Mouse (Mus musculus): ENCODE results near the gene Zdhhc19. TPM values are rescaled to one million over a fixed set of nuclear protein-coding genes. Genes with fewer than 3 reads are reported as not detected.

Gene Zdhhc19
- total and polyA plus RNA-seq, 2 experiments = not detected

DNA sequence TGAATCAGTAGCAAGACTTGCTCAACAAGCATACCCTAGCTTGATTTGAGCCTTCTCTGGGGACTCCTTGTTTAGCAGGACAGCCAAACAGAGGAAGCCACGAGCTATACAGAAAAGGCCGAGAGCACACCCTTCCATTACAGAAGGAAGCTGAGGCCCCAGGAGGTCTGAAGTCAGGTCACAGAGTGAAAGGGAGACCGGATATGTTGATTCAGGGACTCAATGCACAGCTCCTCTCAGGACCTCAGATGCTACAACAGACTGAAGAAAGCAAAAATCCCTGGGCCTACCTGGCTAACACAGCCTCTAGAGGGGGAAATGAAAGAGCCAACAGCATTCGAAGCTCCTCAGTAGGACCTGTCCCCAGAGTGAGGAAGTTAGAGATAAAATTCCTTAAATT lies 71.2 kb downstream of the Zdhhc19 start:
- 86% methylated on average over 4 of the region's 4 CpGs for WGBS
- TF ChIP-seq CTCF (IDR thresholded peaks at IDR 0.05; ENCODE audit: low read depth, low read length) (no peak), POLR2A (IDR thresholded peaks at IDR 0.05; ENCODE audit: extremely low read depth, insufficient read depth, low read length) (no peak)
- no peak for DNase-seq (ENCODE audit: extremely low read depth, low read depth, low spot score)
- Histone ChIP-seq H3K27me3 (ENCODE audit: control insufficient read depth, insufficient read depth, low read length) (no peaks in the 10 kb centered on the region), H3K4me1 (ENCODE audit: control insufficient read depth, insufficient read depth, low read length) (peaks cover 4% of the 10 kb centered on the region; the same call in 1 of the 2 replicates), H3K36me3 (ENCODE audit: control insufficient read depth, insufficient read depth, low read length) (no peaks in the 10 kb centered on the region), H3K27ac (replicated peaks; ENCODE audit: insufficient read depth, low read depth, low read length) (no peak overlapping the region), H3K79me2 (ENCODE audit: control insufficient read depth, insufficient read depth, low read length) (no peaks in the 10 kb centered on the region), H3K4me3 (ENCODE audit: insufficient read depth, low read depth, low read length) (no peak overlapping the region), H3K9ac (ENCODE audit: low read depth, low read length) (no peak overlapping the region)

DNA sequence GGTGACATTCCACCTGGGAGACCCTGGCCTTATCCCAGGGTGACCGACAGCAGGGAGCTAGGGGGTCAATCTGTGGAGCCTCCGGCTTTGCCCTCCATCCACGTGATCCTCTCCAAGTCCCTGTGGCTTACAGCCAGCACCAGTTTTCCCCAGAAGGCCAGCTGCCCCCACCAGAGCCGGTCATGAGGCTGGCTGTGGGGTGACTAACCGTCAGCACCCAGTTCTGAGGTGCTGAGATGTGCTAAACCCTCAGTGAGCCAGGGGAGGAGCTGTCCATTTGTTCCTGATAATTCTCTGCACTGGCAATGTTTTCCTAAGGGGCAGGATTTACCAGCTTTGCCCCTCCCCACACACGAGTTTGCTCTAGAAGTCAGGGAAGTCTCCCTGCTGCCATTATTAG lies 72.3 kb downstream of the Zdhhc19 start:
- Histone ChIP-seq H3K36me3 (ENCODE audit: control insufficient read depth, insufficient read depth, low read length) (no peaks in the 10 kb centered on the region), H3K4me3 (ENCODE audit: insufficient read depth, low read depth, low read length) (no peak overlapping the region), H3K79me2 (ENCODE audit: control insufficient read depth, insufficient read depth, low read length) (no peaks in the 10 kb centered on the region), H3K9ac (ENCODE audit: low read depth, low read length) (no peak overlapping the region), H3K27ac (replicated peaks; ENCODE audit: insufficient read depth, low read depth, low read length) (no peak overlapping the region), H3K27me3 (ENCODE audit: control insufficient read depth, insufficient read depth, low read length) (no peaks in the 10 kb centered on the region), H3K4me1 (ENCODE audit: control insufficient read depth, insufficient read depth, low read length) (peaks cover 4% of the 10 kb centered on the region; the same call in 1 of the 2 replicates)
- no peak for TF ChIP-seq CTCF (IDR thresholded peaks at IDR 0.05; ENCODE audit: low read depth, low read length)
- TF ChIP-seq POLR2A (IDR thresholded peaks at IDR 0.05; ENCODE audit: extremely low read depth, insufficient read depth, low read length) = no peak
- DNase-seq (ENCODE audit: extremely low read depth, low read depth, low spot score) = no peak
- WGBS = 72% methylated on average over 6 of the region's 6 CpGs

DNA sequence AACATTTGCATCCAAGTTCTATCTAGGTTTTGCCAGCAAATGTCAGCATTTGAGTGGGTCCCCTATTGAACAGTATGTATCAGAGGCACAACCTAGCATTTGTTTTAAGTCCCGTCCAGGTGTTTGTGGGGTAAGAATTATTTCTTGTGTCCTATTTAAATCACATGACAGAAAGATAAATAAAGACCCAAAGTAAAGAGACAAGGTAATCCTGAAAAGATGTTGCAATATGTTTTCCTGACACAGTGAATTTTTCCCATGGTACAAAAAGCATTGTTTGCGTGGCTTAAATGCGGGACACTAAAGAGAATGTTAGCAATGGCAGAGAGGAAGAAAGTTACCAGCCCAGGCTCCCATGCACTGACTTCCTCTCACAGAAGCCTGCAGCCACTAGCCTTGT lies 74.0 kb downstream of the Zdhhc19 start:
- TF ChIP-seq CTCF (IDR thresholded peaks at IDR 0.05; ENCODE audit: low read depth, low read length) = no peak
- TF ChIP-seq POLR2A (IDR thresholded peaks at IDR 0.05; ENCODE audit: extremely low read depth, insufficient read depth, low read length) = no peak
- no peaks in the 10 kb centered on the region for H3K79me2 ChIP-seq (ENCODE audit: control insufficient read depth, insufficient read depth, low read length)
- WGBS = 23% methylated on average over 3 of the region's 3 CpGs
- peak overlapping the region; percentile 52 for H3K9ac ChIP-seq (ENCODE audit: low read depth, low read length)
- no peaks in the 10 kb centered on the region for H3K36me3 ChIP-seq (ENCODE audit: control insufficient read depth, insufficient read depth, low read length)
- H3K4me3 ChIP-seq (ENCODE audit: insufficient read depth, low read depth, low read length) = no peak overlapping the region
- H3K4me1 ChIP-seq (ENCODE audit: control insufficient read depth, insufficient read depth, low read length) = peaks cover 4% of the 10 kb centered on the region; the same call in 1 of the 2 replicates
- peak overlapping the region; percentile 60 for H3K27ac ChIP-seq (replicated peaks; ENCODE audit: insufficient read depth, low read depth, low read length)
- H3K27me3 ChIP-seq (ENCODE audit: control insufficient read depth, insufficient read depth, low read length) = no peaks in the 10 kb centered on the region
- DNase-seq (ENCODE audit: extremely low read depth, low read depth, low spot score) = peak; percentile 86

DNA sequence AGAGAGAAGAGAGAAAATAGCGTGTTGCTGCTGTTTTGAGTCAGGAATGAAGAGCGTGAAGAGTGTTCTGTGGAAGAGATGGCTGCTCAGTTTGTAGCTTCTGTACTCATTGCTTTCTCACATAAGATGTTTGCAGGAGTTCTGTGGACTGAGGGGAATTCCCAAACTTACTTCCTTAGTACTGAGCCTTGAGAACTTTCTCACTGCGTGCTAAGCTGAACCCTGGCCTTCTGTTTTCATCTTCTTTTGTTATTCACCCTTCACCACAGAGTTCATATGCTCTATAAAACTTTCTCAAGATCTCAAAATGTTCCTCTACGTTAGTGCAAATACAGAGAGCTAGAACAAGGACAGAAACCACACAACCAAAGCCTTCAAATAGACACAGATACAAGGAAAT lies 76.5 kb downstream of the Zdhhc19 start:
- H3K27ac ChIP-seq (replicated peaks; ENCODE audit: insufficient read depth, low read depth, low read length) = no peak overlapping the region
- no peaks in the 10 kb centered on the region for H3K36me3 ChIP-seq (ENCODE audit: control insufficient read depth, insufficient read depth, low read length)
- H3K4me3 ChIP-seq (ENCODE audit: insufficient read depth, low read depth, low read length) = no peak overlapping the region
- DNase-seq (ENCODE audit: extremely low read depth, low read depth, low spot score) = no peak
- TF ChIP-seq POLR2A (IDR thresholded peaks at IDR 0.05; ENCODE audit: extremely low read depth, insufficient read depth, low read length) (no peak), CTCF (IDR thresholded peaks at IDR 0.05; ENCODE audit: low read depth, low read length) (no peak)
- H3K4me1 ChIP-seq (ENCODE audit: control insufficient read depth, insufficient read depth, low read length) = peaks cover 4% of the 10 kb centered on the region; the same call in 1 of the 2 replicates
- no peak overlapping the region for H3K9ac ChIP-seq (ENCODE audit: low read depth, low read length)
- H3K27me3 ChIP-seq (ENCODE audit: control insufficient read depth, insufficient read depth, low read length) = no peaks in the 10 kb centered on the region
- 90% methylated on average over 4 of the region's 4 CpGs for WGBS
- no peaks in the 10 kb centered on the region for H3K79me2 ChIP-seq (ENCODE audit: control insufficient read depth, insufficient read depth, low read length)

DNA sequence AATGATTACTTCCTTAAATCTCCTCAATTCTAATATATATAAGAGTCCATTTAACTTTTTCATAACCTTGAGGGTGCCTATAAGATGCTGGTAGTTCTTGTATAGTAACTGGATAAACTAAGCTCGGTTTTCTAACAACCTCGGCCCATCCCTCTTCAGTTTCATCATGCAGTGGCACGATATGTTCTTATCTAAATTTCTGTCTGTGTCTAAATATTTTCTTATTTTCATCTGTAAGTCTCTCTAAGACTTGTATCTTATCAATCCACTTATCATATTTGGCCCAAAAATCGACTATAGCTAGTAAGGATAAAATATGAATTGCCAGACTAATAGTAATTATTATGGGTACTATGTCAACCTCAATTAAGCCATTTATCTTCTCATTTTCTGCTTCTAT lies 90.4 kb downstream of the Zdhhc19 start:
- Histone ChIP-seq H3K9ac (ENCODE audit: low read depth, low read length) (no peak overlapping the region), H3K27me3 (ENCODE audit: control insufficient read depth, insufficient read depth, low read length) (no peaks in the 10 kb centered on the region), H3K36me3 (ENCODE audit: control insufficient read depth, insufficient read depth, low read length) (no peaks in the 10 kb centered on the region), H3K4me3 (ENCODE audit: insufficient read depth, low read depth, low read length) (no peak overlapping the region), H3K4me1 (ENCODE audit: control insufficient read depth, insufficient read depth, low read length) (no peaks in the 10 kb centered on the region), H3K27ac (replicated peaks; ENCODE audit: insufficient read depth, low read depth, low read length) (no peak overlapping the region), H3K79me2 (ENCODE audit: control insufficient read depth, insufficient read depth, low read length) (no peaks in the 10 kb centered on the region)
- TF ChIP-seq CTCF (IDR thresholded peaks at IDR 0.05; ENCODE audit: low read depth, low read length) (no peak), POLR2A (IDR thresholded peaks at IDR 0.05; ENCODE audit: extremely low read depth, insufficient read depth, low read length) (no peak)
- 90% methylated on average over 4 of the region's 4 CpGs for WGBS
- DNase-seq (ENCODE audit: extremely low read depth, low read depth, low spot score) = no peak

DNA sequence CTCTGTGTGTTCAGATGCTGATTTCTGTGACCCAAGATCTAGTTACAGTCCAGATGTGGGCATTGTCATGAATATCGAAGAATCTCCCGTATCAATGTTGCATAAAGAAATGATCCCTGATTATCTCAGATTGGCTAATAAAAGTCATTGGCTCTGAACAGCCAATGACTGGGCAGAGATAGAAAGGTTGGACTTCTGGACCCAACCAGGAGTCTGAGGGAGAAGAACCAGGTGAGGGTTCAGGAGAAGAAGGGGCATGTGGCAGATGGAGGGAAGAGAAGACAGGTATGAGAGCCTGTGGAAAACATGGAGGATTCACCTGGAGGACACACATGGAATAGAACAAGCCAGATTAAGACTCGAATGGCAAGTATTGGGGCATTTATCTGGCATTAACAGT lies 92.5 kb downstream of the Zdhhc19 start:
- Histone ChIP-seq H3K36me3 (ENCODE audit: control insufficient read depth, insufficient read depth, low read length) (no peaks in the 10 kb centered on the region), H3K79me2 (ENCODE audit: control insufficient read depth, insufficient read depth, low read length) (no peaks in the 10 kb centered on the region), H3K4me3 (ENCODE audit: insufficient read depth, low read depth, low read length) (no peak overlapping the region), H3K27ac (replicated peaks; ENCODE audit: insufficient read depth, low read depth, low read length) (no peak overlapping the region), H3K9ac (ENCODE audit: low read depth, low read length) (no peak overlapping the region), H3K27me3 (ENCODE audit: control insufficient read depth, insufficient read depth, low read length) (no peaks in the 10 kb centered on the region), H3K4me1 (ENCODE audit: control insufficient read depth, insufficient read depth, low read length) (no peaks in the 10 kb centered on the region)
- peak; percentile 74 for DNase-seq (ENCODE audit: extremely low read depth, low read depth, low spot score)
- TF ChIP-seq POLR2A (IDR thresholded peaks at IDR 0.05; ENCODE audit: extremely low read depth, insufficient read depth, low read length) (no peak), CTCF (IDR thresholded peaks at IDR 0.05; ENCODE audit: low read depth, low read length) (no peak)
- 68% methylated on average over 3 of the region's 3 CpGs for WGBS

Data from liver, adult 2 months (tissue).